Mouse (Mus musculus) lung, postnatal 0 days (tissue): Measurements from ENCODE around the gene Pold2. TPM values are rescaled to one million over a fixed set of nuclear protein-coding genes. Genes with fewer than 3 reads are reported as not detected.

Source experiments
- ATAC-seq: fragments of 200-750 bp; cut with Nextera tagmentation; 2 replicates; pipeline ENCODE4 v1.8.0; 2017; ENCODE audit warnings: moderate library complexity
- DNase-seq: peaks from one replicate; pipeline ENCODE4 v3.0.0-alpha.2; 2016; ENCODE audit warnings: low spot score
- H3K27ac ChIP-seq: fragments of 300-500 bp; sonication (generic); 2 replicates; pipeline ENCODE4 v1.5.1; 2014; ENCODE audit warnings: antibody characterized with exemption, mild to moderate bottlenecking, low read length, mixed read lengths
- H3K27me3 ChIP-seq: fragments of 300-500 bp; sonication (generic); replicated peaks from 2 replicates; pipeline ENCODE4 v1.6.1; 2014; ENCODE audit warnings: low read length, mixed read lengths; ENCODE audit not compliant: insufficient read depth
- H3K36me3 ChIP-seq: fragments of 300-500 bp; sonication (generic); 2 replicates; pipeline ENCODE4 v1.6.1; 2014; ENCODE audit warnings: low read length, mixed read lengths; ENCODE audit not compliant: insufficient read depth
- H3K4me1 ChIP-seq: fragments of 300-500 bp; sonication (generic); 2 replicates; pipeline ENCODE4 v1.6.1; 2014; ENCODE audit warnings: antibody characterized with exemption, low read depth, low read length, mixed read lengths; ENCODE audit not compliant: insufficient read depth
- H3K4me2 ChIP-seq: fragments of 300-500 bp; sonication (generic); replicated peaks from 2 replicates; pipeline ENCODE4 v1.6.1; 2014; ENCODE audit warnings: low read depth, mild to moderate bottlenecking, low read length, moderate library complexity, mixed read lengths
- H3K4me3 ChIP-seq: fragments of 300-500 bp; sonication (generic); 2 replicates; pipeline ENCODE4 v1.5.1; 2014; ENCODE audit warnings: low read depth, low read length
- H3K9ac ChIP-seq: fragments of 300-500 bp; sonication (generic); replicated peaks from 2 replicates; pipeline ENCODE4 v1.6.1; 2014; ENCODE audit warnings: low read depth, mild to moderate bottlenecking
- H3K9me3 ChIP-seq: fragments of 300-500 bp; sonication (generic); 2 replicates; pipeline ENCODE4 v1.6.1; 2016; ENCODE audit warnings: low read length, mixed read lengths
- CTCF ChIP-seq: IDR thresholded peaks from 2 replicates; pipeline ENCODE4 v1.5.1; 2016; ENCODE audit warnings: antibody characterized with exemption, mild to moderate bottlenecking
- EP300 ChIP-seq: IDR thresholded peaks from 2 replicates; pipeline ENCODE4 v1.6.1; 2016; ENCODE audit warnings: antibody characterized with exemption, mild to moderate bottlenecking, control low read depth
- WGBS: fragments of 180-500 bp; shearing (Covaris S2); extraction: QIAGEN DNeasy Blood & Tissue Kit; methylation state at CpG from one replicate; pipeline ENCODE4 v1.1.7; 2014; 5-methylcytosine and 5-hydroxymethylcytosine counted together
- polyA plus RNA-seq: library from polyadenylated mRNA; unstranded; fragments of >200 nt; fragmentation: Nextera tagmentation; extraction: Ambion mirVana; gene quantifications from 2 replicates; pipeline ENCODE4 v1.2.1, GENCODE M21; 2015

Pold2 gene
- polyA plus RNA-seq, 1 experiment from 2014 or later = 30.1 TPM

DNA sequence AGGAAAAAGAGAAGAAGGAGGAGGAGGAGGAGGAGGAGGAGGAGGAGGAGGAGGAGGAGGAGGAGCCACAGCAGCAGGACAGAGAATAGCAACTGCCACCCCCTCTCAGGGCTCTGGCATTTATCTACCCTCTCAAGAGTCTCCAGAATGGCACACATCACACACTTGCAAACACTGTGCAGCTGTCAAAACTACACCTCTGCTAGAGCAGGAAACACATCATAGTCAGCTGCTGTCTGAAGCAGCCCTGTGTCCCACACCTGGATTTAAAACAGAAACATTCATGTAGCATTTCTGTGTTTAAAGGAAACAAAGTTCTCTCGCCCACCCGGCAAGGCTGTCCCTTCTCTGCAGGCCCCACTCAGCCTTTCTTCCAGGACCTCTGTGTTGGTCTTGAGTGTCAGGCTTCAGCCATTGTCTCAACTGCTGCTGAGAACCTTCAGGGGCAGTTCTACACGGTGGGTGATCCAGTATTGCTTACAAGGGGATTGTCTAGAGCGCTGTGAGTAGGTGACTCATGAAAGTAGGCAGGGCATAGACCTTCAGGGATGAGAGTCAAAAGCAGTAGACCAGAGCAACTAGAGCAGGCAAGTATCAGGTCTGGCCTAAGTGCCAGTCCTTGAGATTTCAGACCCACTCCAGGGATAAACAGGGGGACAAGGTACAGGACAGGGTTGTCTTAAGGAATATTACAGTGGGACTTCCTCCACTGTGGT is 26.9 kb downstream of the Pold2 start:
- H3K27ac ChIP-seq = no peak overlapping the region
- no peak for DNase-seq
- no peak overlapping the region for H3K4me2 ChIP-seq
- H3K4me3 ChIP-seq = no peak overlapping the region
- 50% methylated on average over 4 of the region's 4 CpGs for WGBS
- no peak overlapping the region for H3K9ac ChIP-seq
- no peaks in the 10 kb centered on the region for H3K4me1 ChIP-seq
- H3K9me3 ChIP-seq = no peaks in the 10 kb centered on the region
- no peaks in the 10 kb centered on the region for H3K27me3 ChIP-seq
- no peaks in the 10 kb centered on the region for H3K36me3 ChIP-seq
- TF ChIP-seq EP300 = no peak
- TF ChIP-seq CTCF = no peak
- ATAC-seq = no peak

DNA sequence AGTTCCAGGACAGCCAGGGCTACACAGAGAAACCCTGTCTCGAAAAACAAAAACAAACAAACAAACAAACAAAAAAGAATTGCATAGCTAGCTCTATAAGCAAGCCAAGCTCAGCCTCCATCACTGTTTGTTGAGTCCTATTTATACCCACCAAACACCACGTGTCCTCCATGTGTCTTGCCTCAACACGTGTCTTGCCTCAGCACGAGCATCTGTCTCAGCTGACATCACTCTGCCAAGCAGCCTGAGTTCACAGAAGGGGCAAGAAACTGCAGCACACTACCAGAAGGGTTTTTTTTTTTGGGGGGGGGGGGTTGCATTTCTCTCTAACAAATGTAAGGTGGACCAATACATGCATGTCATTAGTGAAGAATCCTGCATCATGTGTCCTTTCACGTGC is 27.6 kb downstream of the Pold2 start:
- Histone ChIP-seq H3K9me3 (no peaks in the 10 kb centered on the region), H3K27me3 (no peaks in the 10 kb centered on the region), H3K36me3 (no peaks in the 10 kb centered on the region), H3K4me1 (no peaks in the 10 kb centered on the region), H3K4me2 (no peak overlapping the region), H3K9ac (no peak overlapping the region), H3K4me3 (no peak overlapping the region), H3K27ac (no peak overlapping the region)
- DNase-seq (no peak), ATAC-seq (no peak)
- WGBS = 36% methylated on average over 5 of the region's 5 CpGs
- TF ChIP-seq EP300 = no peak
- TF ChIP-seq CTCF = no peak

DNA sequence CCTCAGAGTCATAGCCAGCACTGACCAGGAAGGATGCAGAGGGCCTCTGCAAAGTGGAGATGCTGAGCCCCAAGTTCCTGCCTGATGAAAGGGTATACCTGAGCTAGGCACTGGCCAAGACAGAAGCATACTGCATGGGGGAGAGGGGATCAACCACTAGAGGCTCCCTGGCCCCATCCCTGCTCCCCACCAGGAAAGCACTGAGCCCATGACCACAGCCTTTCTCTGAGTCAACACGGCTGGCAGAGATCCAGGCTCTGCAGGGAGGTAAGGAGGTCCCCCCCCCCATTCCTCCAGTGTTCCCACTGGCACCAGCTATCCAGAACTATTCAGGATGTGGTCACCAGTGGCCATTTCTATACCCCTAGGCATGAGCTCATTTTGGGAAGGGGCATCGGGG is 28.8 kb downstream of the Pold2 start:
- 77% methylated on average over 2 of the region's 2 CpGs for WGBS
- TF ChIP-seq EP300 (no peak), CTCF (no peak)
- ATAC-seq (no peak; the same call in 1 of the 2 replicates), DNase-seq (no peak)
- H3K4me2 ChIP-seq = no peak overlapping the region
- no peak overlapping the region for H3K9ac ChIP-seq
- no peaks in the 10 kb centered on the region for H3K27me3 ChIP-seq
- no peaks in the 10 kb centered on the region for H3K36me3 ChIP-seq
- H3K9me3 ChIP-seq = no peaks in the 10 kb centered on the region
- no peak overlapping the region for H3K4me3 ChIP-seq
- H3K4me1 ChIP-seq = no peaks in the 10 kb centered on the region
- no peak overlapping the region for H3K27ac ChIP-seq

DNA sequence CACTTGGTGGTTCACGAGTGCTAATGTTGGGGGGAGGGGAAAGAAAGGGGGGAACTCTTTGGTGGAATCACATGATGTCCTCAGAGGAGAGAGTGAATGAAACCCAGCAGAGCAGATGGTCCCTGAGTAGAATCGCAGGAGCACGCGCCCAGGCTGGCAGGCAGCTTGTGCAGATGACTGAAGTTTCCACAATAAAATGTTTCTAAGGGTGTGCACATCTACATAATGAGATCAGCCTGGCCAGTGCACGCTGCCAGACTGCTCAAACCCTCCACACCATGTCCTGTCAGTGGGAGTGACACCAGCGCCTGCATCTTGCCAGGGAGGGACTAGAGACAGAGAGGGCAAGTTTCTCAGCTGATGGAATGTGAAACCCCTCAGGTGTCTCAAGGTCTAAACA is 29.4 kb downstream of the Pold2 start:
- H3K9ac ChIP-seq = no peak overlapping the region
- 68% methylated on average over 6 of the region's 6 CpGs for WGBS

DNA sequence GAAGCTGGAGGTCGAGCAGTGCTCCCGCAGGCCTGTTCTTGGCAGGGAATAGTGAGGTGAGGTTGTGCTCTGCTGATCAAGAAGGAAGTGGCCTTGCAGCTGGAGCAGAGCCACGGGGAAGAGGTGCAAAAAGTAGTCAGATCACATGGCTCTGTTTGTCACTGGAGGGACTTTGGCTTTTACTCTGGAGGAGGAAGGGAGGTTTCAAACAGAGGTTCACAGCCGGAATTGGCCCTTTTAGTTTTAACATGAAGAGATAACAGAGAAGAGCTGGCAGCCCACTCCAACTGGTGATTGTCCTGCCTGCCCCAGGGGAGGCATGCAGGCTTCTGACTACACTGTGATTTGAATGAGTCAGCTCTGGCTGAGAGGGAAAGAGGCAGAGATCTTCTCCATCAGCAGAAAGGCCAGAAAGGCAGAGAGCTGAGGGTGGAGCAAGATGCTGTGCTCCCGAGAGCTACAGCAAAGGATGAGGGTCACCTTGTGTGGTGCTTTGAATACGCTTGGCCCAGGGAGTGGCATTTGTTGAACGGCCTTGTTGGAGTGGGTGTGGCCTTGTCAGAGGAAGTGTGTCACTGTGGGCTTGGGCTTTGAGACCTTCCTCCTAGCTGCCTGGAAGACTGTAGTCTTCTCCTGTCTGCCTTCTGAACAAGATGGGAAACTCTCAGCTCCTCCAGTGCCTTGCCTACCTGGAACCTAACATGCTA is 31.3 kb downstream of the Pold2 start:
- no peak overlapping the region for H3K27ac ChIP-seq
- H3K4me3 ChIP-seq = no peak overlapping the region
- no peak for TF ChIP-seq EP300
- TF ChIP-seq CTCF = no peak
- 42% methylated on average over 7 of the region's 7 CpGs for WGBS
- H3K9me3 ChIP-seq = no peaks in the 10 kb centered on the region
- no peaks in the 10 kb centered on the region for H3K4me1 ChIP-seq
- H3K4me2 ChIP-seq = no peak overlapping the region
- no peak overlapping the region for H3K9ac ChIP-seq
- H3K36me3 ChIP-seq = no peaks in the 10 kb centered on the region
- H3K27me3 ChIP-seq = no peaks in the 10 kb centered on the region
- ATAC-seq (no peak), DNase-seq (no peak)

More for the DNA sequence above, 29.4 kb downstream of the Pold2 start:
- no peak for TF ChIP-seq EP300
- TF ChIP-seq CTCF = no peak
- ATAC-seq (peak; percentile 53), DNase-seq (no peak)
- H3K4me1 ChIP-seq = no peaks in the 10 kb centered on the region
- H3K4me3 ChIP-seq = no peak overlapping the region
- H3K36me3 ChIP-seq = no peaks in the 10 kb centered on the region
- no peak overlapping the region for H3K4me2 ChIP-seq
- no peaks in the 10 kb centered on the region for H3K27me3 ChIP-seq
- H3K9me3 ChIP-seq = no peaks in the 10 kb centered on the region
- no peak overlapping the region for H3K27ac ChIP-seq

DNA sequence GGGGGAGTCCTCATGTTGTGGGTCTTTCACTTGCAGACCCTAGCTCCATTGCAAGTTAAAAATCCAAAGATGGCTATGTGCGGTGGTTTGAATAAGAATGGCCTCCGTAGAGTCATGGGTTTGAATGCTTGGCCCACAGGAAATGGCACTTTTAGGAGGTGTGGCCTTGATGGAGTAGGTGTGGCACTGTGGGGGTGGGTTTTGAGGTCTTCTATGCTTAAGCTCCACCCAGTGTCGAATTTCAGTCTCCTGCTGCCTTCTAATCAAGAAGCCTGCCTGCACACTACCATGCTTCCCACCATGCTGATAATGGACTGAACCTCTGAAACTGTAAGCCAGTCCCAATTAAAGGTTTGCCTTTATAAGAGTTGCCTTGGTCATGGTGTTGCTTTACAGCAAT is 35.0 kb downstream of the Pold2 start:
- DNase-seq (no peak), ATAC-seq (no peak)
- WGBS = 82% methylated on average over 3 of the region's 3 CpGs
- TF ChIP-seq EP300 (no peak), CTCF (no peak)
- no peak overlapping the region for H3K27ac ChIP-seq
- H3K36me3 ChIP-seq = no peaks in the 10 kb centered on the region
- H3K9ac ChIP-seq = no peak overlapping the region
- H3K27me3 ChIP-seq = no peaks in the 10 kb centered on the region
- H3K9me3 ChIP-seq = no peaks in the 10 kb centered on the region
- no peak overlapping the region for H3K4me3 ChIP-seq
- H3K4me2 ChIP-seq = no peak overlapping the region
- no peaks in the 10 kb centered on the region for H3K4me1 ChIP-seq
